Mouse (Mus musculus) cerebellum, adult 2 months (tissue): ENCODE measurements around the gene Pld5. TPM values are rescaled to one million over a fixed set of nuclear protein-coding genes. Genes with fewer than 3 reads are reported as not detected.

Source experiments
- DNase-seq, 2 experiments: peaks; one replicate each; pipeline ENCODE4 v3.0.0; 2021
- H3K27ac ChIP-seq: fragments of 200-500 bp; 2 replicates; pipeline ENCODE4 v1.5.1; 2012; ENCODE audit warnings: low read length, control low read depth, inconsistent platforms; ENCODE audit not compliant: insufficient read depth
- H3K27me3 ChIP-seq: fragments of 200-500 bp; 2 replicates; pipeline ENCODE4 v1.6.1; 2012; ENCODE audit warnings: inconsistent platforms, mild to moderate bottlenecking, low read length, moderate library complexity; ENCODE audit not compliant: control insufficient read depth, insufficient read depth
- H3K4me1 ChIP-seq: fragments of 200-500 bp; 2 replicates; pipeline ENCODE4 v1.6.1; 2011; ENCODE audit warnings: low read length; ENCODE audit not compliant: control insufficient read depth, insufficient read depth
- H3K4me3 ChIP-seq: fragments of 200-500 bp; replicated peaks from 2 replicates; pipeline ENCODE3; 2011; ENCODE audit warnings: mild to moderate bottlenecking, low read depth, low read length, control low read depth; ENCODE audit not compliant: insufficient read depth
- CTCF ChIP-seq: fragments of 200-500 bp; IDR thresholded peaks from 2 replicates; pipeline ENCODE4 v1.5.1; 2011; ENCODE audit warnings: low read depth, mild to moderate bottlenecking, control low read depth, low read length, moderate library complexity, borderline replicate concordance; ENCODE audit not compliant: insufficient read depth
- POLR2A ChIP-seq: fragments of 200-500 bp; IDR thresholded peaks from 2 replicates; pipeline ENCODE4 v1.6.1; 2011; ENCODE audit warnings: low read length, control low read depth, borderline replicate concordance; ENCODE audit not compliant: insufficient read depth
- WGBS: fragments of 180-500 bp; shearing (Covaris S2); methylation state at CpG from one replicate; pipeline ENCODE4 v1.1.7; 2018; 5-methylcytosine and 5-hydroxymethylcytosine counted together
- polyA plus RNA-seq: library from polyadenylated mRNA; depleted of rRNA; stranded (reverse); fragments of >200 nt; gene quantifications from 2 replicates; pipeline ENCODE4 v1.2.3, GENCODE M21; 2012

Gene Pld5
- polyA plus RNA-seq, 1 experiment: 41.3 TPM

DNA sequence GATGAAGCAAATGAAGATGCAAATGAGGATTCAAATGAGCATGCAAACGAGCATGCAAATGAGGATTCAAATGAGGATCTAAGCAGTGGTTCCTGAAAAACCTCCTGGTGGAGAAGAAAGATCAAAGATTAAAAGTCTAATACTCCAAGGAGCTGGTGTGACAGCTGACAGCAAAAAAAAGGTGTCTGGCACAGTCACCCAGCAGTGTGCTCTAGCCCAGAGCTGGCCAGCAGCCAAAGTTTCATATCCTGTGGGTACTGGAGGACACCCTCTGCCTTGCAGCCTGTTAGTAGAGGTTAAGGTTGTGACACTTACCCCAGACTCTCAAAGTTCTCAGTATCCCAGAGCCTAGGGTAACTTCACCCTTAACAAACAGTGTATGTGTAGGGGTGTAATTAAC, 199.7 kb downstream of the Pld5 start:
- Histone ChIP-seq H3K4me1 (peaks cover 9% of the 10 kb centered on the region; the same call in 1 of the 2 replicates), H3K27me3 (no peaks in the 10 kb centered on the region), H3K4me3 (no peak overlapping the region), H3K27ac (no peak overlapping the region)
- peak; percentile 75 to 86 for DNase-seq
- no peak for TF ChIP-seq POLR2A
- no peak for TF ChIP-seq CTCF
- WGBS: 5% methylated on average over 1 of the region's 1 CpGs

DNA sequence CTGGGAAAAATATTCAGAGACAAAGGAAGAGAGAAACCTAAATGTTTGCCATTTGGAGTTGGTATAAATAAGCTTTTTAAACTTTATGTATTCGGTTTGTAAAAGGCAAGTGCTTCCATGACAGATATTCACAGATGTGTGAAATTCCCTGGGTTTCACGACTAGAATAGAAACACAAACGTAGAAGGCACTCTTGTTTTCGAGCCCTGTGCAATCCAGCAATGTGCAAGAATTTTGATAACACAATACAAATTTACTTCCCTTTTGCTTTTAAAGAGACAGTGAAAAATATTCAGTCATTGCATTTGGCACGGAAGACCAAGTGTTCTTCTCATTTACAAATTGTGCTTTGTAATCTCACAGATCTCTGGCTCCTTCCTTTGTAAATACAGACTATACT, 200.6 kb downstream of the Pld5 start:
- H3K27ac ChIP-seq: no peak overlapping the region
- no peak overlapping the region for H3K4me3 ChIP-seq
- H3K27me3 ChIP-seq: no peaks in the 10 kb centered on the region
- 70% methylated on average over 5 of the region's 5 CpGs for whole genome bisulfite sequencing
- TF ChIP-seq CTCF: no peak
- no peak for TF ChIP-seq POLR2A
- no peak for DNase-seq
- H3K4me1 ChIP-seq: peaks cover 9% of the 10 kb centered on the region; the same call in 1 of the 2 replicates

DNA sequence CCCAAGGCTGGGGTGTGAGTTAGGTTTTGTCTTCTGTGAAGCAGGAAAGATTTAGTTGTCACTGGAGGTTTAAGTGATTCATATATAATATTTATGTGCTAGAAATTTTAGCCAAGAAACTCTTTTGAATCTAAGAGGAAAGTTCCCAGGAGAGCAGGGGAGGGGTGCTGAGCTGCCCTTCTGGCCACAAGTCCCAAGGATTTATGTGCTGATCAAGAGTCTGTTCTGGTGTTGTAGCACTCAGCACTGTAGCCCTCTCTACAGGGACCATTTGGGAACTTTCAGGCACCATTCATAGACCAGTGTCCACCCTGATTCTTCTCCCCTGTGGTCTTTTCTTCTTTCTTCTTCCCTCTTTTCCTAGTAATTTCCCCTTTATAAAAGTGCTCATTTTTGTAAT, 209.8 kb downstream of the Pld5 start:
- Histone ChIP-seq H3K27ac (no peak overlapping the region), H3K4me1 (peaks cover 4% of the 10 kb centered on the region; the same call in 1 of the 2 replicates), H3K4me3 (no peak overlapping the region), H3K27me3 (no peaks in the 10 kb centered on the region)
- no peak for DNase-seq
- TF ChIP-seq CTCF: no peak
- TF ChIP-seq POLR2A: no peak

DNA sequence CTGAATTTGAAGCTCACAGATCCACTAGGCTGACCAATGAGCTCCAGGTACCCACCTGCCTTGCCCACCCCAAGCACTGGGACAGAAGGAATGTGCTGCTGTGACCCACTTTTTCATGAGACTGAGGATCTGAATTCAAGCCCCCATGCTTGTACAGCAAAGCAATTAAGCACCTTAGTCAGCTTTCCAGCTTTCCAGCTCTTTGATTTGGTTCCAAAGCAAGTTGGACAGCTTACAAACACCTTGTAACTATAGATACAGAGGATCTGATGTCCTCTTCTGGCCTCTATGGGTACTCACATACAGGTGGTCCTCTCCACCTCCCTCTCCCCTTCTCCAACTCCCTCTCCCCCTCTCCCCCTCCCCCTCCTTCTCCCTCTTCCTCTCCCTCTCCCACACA, 210.6 kb downstream of the Pld5 start:
- H3K4me1 ChIP-seq: peaks cover 4% of the 10 kb centered on the region; the same call in 1 of the 2 replicates

DNA sequence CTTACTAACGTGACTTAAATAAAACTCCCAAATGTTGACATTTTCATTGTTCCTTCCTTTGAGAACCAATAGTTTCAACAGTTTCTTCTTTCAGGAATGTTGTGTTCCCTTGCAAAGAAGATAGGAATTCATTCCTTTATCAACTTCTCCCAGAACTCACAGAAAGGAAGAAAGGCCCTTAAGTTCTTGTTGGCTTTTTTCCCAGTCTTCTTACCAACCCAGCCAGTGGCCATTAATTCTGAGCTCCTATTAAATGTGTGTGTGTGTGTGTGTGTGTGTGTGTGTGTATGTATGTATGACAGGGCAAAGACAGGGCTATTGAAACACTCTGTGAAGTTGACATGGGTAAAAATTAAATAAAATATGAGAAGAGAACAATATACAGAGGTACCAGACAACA, 221.5 kb downstream of the Pld5 start:
- DNase-seq: no peak
- Histone ChIP-seq H3K27me3 (no peaks in the 10 kb centered on the region), H3K27ac (no peak overlapping the region), H3K4me1 (peaks cover 5% of the 10 kb centered on the region), H3K4me3 (no peak overlapping the region)
- WGBS: 71% methylated on average over 1 of the region's 1 CpGs
- TF ChIP-seq CTCF (no peak), POLR2A (no peak)

More for the DNA sequence above, 210.6 kb downstream of the Pld5 start:
- no peak overlapping the region for H3K4me3 ChIP-seq
- H3K27me3 ChIP-seq: no peaks in the 10 kb centered on the region
- no peak for TF ChIP-seq POLR2A
- no peak for TF ChIP-seq CTCF
- H3K27ac ChIP-seq: no peak overlapping the region
- peak; percentile 22 to 45 for DNase-seq

DNA sequence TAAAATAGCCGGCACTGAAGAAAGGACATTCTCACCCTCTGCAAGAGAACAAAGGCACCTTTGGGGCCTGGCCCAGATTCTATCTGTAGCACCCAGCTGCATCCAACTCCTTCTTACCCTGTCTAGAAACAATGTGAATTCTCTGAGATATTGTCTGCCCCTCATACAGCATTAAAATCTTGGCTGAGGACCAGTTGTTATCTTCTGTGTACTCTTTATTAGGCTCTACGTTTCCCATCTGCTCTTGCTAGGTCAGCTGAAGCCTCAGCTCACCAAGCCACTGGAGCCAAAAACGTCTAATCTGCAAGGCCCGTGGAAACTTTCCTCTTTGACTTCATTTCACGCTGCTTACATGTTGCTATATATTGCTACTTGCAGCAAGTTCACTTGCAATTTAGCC, 228.1 kb downstream of the Pld5 start:
- Histone ChIP-seq H3K27me3 (no peaks in the 10 kb centered on the region), H3K27ac (0 out of 2 replicates have a peak overlapping the region, but pooled peaks have one; percentile 31), H3K4me1 (peaks cover 11% of the 10 kb centered on the region), H3K4me3 (no peak overlapping the region)
- DNase-seq: peak in 1 of 2 experiments; percentile 49
- TF ChIP-seq CTCF: no peak
- no peak for TF ChIP-seq POLR2A
- WGBS: 9% methylated on average over 5 of the region's 5 CpGs

DNA sequence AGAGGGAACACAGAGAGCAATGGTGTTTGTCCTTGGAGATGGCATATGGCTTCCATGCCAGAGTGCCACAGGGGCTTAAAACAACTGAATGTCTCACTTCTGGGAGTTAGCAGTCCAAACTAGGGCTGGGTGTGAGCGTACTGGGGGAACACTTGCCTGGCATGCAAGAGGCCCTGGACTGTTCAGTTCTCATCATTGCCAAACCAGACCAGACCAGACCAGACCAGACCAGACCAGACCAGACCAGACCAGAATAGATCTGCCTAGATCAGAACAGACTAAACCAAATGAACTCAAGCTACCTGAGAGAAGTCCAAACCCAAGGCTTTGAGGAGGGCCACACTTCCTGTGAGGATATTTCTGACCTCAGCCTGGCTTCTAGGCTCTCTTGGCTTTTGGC, 228.7 kb downstream of the Pld5 start:
- WGBS: 67% methylated on average over 1 of the region's 1 CpGs
- Histone ChIP-seq H3K27me3 (no peaks in the 10 kb centered on the region), H3K27ac (no peak overlapping the region), H3K4me1 (peaks cover 11% of the 10 kb centered on the region), H3K4me3 (no peak overlapping the region)
- TF ChIP-seq POLR2A (no peak), CTCF (no peak)
- DNase-seq: no peak

DNA sequence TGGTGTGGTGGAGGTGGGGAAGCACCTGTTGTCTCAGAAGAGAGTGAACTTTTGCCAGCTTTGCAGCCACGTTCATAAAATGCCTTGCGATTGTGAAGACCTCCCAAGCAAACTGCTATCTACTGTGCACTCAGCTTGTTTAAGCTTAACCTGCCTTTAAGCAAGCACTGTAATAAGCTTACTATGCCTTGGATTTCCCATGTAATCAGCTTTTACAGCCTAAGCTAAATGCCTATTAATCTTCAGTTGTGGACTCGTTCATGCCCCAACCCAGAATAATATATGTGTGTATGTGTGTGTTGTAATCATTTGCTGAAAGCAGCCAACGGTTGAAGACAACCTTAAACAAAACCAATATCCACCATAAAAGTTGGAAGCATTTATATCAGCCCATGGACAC, 232.1 kb downstream of the Pld5 start:
- TF ChIP-seq CTCF (no peak), POLR2A (no peak)
- no peak for DNase-seq
- no peaks in the 10 kb centered on the region for H3K27me3 ChIP-seq
- no peak overlapping the region for H3K27ac ChIP-seq
- H3K4me1 ChIP-seq: peaks cover 5% of the 10 kb centered on the region; the same call in 1 of the 2 replicates
- 79% methylated on average over 4 of the region's 4 CpGs for WGBS
- H3K4me3 ChIP-seq: no peak overlapping the region
